Mouse (Mus musculus) CH12.LX (cell line): ENCODE data around the gene Urad. TPM values are rescaled to one million over a fixed set of nuclear protein-coding genes. Genes with fewer than 3 reads are reported as not detected.

Experiments
- DNase-seq: peaks from one replicate; pipeline ENCODE4 v3.0.0-alpha.2; 2013; ENCODE audit errors: extremely low read depth
- H3K27ac ChIP-seq: 2 replicates; pipeline ENCODE4 v1.5.1; 2012; ENCODE audit warnings: low read depth, mild to moderate bottlenecking, control low read depth, moderate library complexity; ENCODE audit not compliant: insufficient read depth
- H3K27me3 ChIP-seq: replicated peaks from 2 replicates; pipeline ENCODE3; 2012; ENCODE audit warnings: inconsistent platforms
- H3K36me3 ChIP-seq, 2 experiments: replicated peaks in 1 of 2; 2 replicates each; pipeline versions ENCODE3 to v1.6.1; 2012; ENCODE audit warnings: inconsistent platforms in 1 of 2, low read length in 1 of 2, mild to moderate bottlenecking in 1 of 2, mixed read lengths in 1 of 2, moderate library complexity in 1 of 2; ENCODE audit not compliant: control insufficient read depth in 1 of 2, insufficient read depth in 1 of 2
- H3K4me1 ChIP-seq, 2 experiments: 2 replicates each; pipeline ENCODE4 v1.6.1; 2012; ENCODE audit warnings: inconsistent platforms in 1 of 2, moderate library complexity in 1 of 2; ENCODE audit not compliant: insufficient read depth in 2 of 2, control insufficient read depth in 1 of 2
- H3K4me2 ChIP-seq: 2 replicates; pipeline ENCODE4 v1.6.1; 2012; ENCODE audit warnings: low read depth, mild to moderate bottlenecking, control low read depth; ENCODE audit not compliant: poor library complexity, insufficient read depth, severe bottlenecking
- H3K4me3 ChIP-seq, 3 experiments: fragments of 150-350 bp in 1 of 3; sonication (generic) in 1 of 3; replicated peaks in 1 of 3; 2 replicates each; pipeline versions ENCODE3 to v1.5.1; 2011 to 2012; ENCODE audit warnings: low read depth in 2 of 3, low read length in 2 of 3, mild to moderate bottlenecking in 2 of 3, moderate library complexity in 2 of 3, control low read depth in 1 of 3, improper control_type of control experiment in 1 of 3, inconsistent platforms in 1 of 3, mixed read lengths in 1 of 3; ENCODE audit not compliant: poor library complexity in 1 of 3
- H3K79me2 ChIP-seq: replicated peaks from 2 replicates; pipeline ENCODE4 v1.6.1; 2012; ENCODE audit warnings: mild to moderate bottlenecking, moderate library complexity; ENCODE audit not compliant: control insufficient read depth, poor library complexity, insufficient read depth, severe bottlenecking; ENCODE audit errors: extremely low read depth
- H3K9ac ChIP-seq: 2 replicates; pipeline ENCODE4 v1.6.1; 2012; ENCODE audit warnings: low read depth, mild to moderate bottlenecking, control low read depth, moderate library complexity; ENCODE audit not compliant: insufficient read depth
- H3K9me3 ChIP-seq: replicated peaks from 2 replicates; pipeline ENCODE3; 2012; ENCODE audit warnings: low read length, inconsistent platforms, mixed read lengths
- CHD1 ChIP-seq: IDR thresholded peaks from 2 replicates; pipeline ENCODE4 v1.6.1; 2012; ENCODE audit warnings: low read depth, low read length, improper control_type of control experiment, inconsistent platforms
- CHD2 ChIP-seq: IDR thresholded peaks from 2 replicates; pipeline ENCODE4 v1.6.1; 2011; ENCODE audit warnings: low read length, improper control_type of control experiment
- CTCF ChIP-seq, 2 experiments: IDR thresholded peaks in 1 of 2; conservative IDR thresholded peaks in 1 of 2; 2 replicates each; pipeline ENCODE4 v1.5.1; 2011 to 2012; ENCODE audit warnings: low read depth in 2 of 2, low read length in 2 of 2, improper control_type of control experiment in 1 of 2, inconsistent platforms in 1 of 2, mild to moderate bottlenecking in 1 of 2, moderate library complexity in 1 of 2
- IRF4 ChIP-seq: IDR thresholded peaks from 2 replicates; pipeline ENCODE4 v1.6.1; 2014; ENCODE audit warnings: low read depth, mild to moderate bottlenecking, inconsistent platforms, low read length, improper control_type of control experiment
- JUN ChIP-seq: IDR thresholded peaks from 2 replicates; pipeline ENCODE4 v1.6.1; 2011; ENCODE audit warnings: low read depth, mild to moderate bottlenecking, low read length, improper control_type of control experiment, moderate library complexity; ENCODE audit not compliant: insufficient read depth
- KAT2A ChIP-seq: IDR thresholded peaks from 2 replicates; pipeline ENCODE4 v1.6.1; 2012; ENCODE audit warnings: low read length, improper control_type of control experiment, inconsistent platforms; ENCODE audit not compliant: insufficient replicate concordance
- MAZ ChIP-seq: IDR thresholded peaks from 2 replicates; pipeline ENCODE4 v1.6.1; 2012; ENCODE audit warnings: low read depth, mild to moderate bottlenecking, inconsistent platforms, low read length, improper control_type of control experiment, moderate library complexity
- MEF2A ChIP-seq: IDR thresholded peaks from 2 replicates; pipeline ENCODE4 v1.6.1; 2014; ENCODE audit warnings: low read depth, mild to moderate bottlenecking, inconsistent platforms, low read length, improper control_type of control experiment, borderline replicate concordance
- MXI1 ChIP-seq: IDR thresholded peaks from 2 replicates; pipeline ENCODE4 v1.6.1; 2011; ENCODE audit warnings: mild to moderate bottlenecking, low read depth, low read length, improper control_type of control experiment
- MYC ChIP-seq: IDR thresholded peaks from 2 replicates; pipeline ENCODE4 v1.6.1; 2011; ENCODE audit warnings: low read depth, mild to moderate bottlenecking, improper control_type of control experiment, low read length
- PAX5 ChIP-seq: IDR thresholded peaks from 2 replicates; pipeline ENCODE4 v1.6.1; 2012; ENCODE audit warnings: low read length, inconsistent platforms, mixed read lengths
- POLR2AphosphoS2 ChIP-seq: IDR thresholded peaks from 2 replicates; pipeline ENCODE4 v1.6.1; 2011; ENCODE audit warnings: low read depth, low read length, improper control_type of control experiment
- RAD21 ChIP-seq: IDR thresholded peaks from 2 replicates; pipeline ENCODE4 v1.6.1; 2011; ENCODE audit warnings: low read depth, mild to moderate bottlenecking, low read length, improper control_type of control experiment, moderate library complexity
- SIN3A ChIP-seq: IDR thresholded peaks from 2 replicates; pipeline ENCODE4 v1.6.1; 2012; ENCODE audit warnings: low read length, improper control_type of control experiment, inconsistent platforms
- SMC3 ChIP-seq: IDR thresholded peaks from 2 replicates; pipeline ENCODE4 v1.6.1; 2011; ENCODE audit warnings: low read depth, low read length, improper control_type of control experiment
- TBP ChIP-seq: conservative IDR thresholded peaks from 2 replicates; pipeline ENCODE4 v1.6.1; 2011; ENCODE audit warnings: low read depth, low read length, improper control_type of control experiment
- UBTF ChIP-seq: IDR thresholded peaks from 2 replicates; pipeline ENCODE4 v1.6.1; 2012; ENCODE audit warnings: low read depth, mild to moderate bottlenecking, inconsistent platforms, low read length, improper control_type of control experiment, moderate library complexity
- USF1 ChIP-seq: IDR thresholded peaks from 2 replicates; pipeline ENCODE4 v1.6.1; 2014; ENCODE audit warnings: low read depth, mild to moderate bottlenecking, inconsistent platforms, low read length, improper control_type of control experiment
- USF2 ChIP-seq: conservative IDR thresholded peaks from 2 replicates; pipeline ENCODE4 v1.6.1; 2011; ENCODE audit warnings: low read depth, low read length, improper control_type of control experiment
- ZC3H11A ChIP-seq: IDR thresholded peaks from 2 replicates; pipeline ENCODE4 v1.6.1; 2012; ENCODE audit warnings: low read depth, mild to moderate bottlenecking, inconsistent platforms, low read length, improper control_type of control experiment
- ZKSCAN1 ChIP-seq: IDR thresholded peaks from 2 replicates; pipeline ENCODE4 v1.6.1; 2012; ENCODE audit warnings: low read depth, inconsistent platforms, low read length, improper control_type of control experiment, borderline replicate concordance
- ZNF384 ChIP-seq: IDR thresholded peaks from 2 replicates; pipeline ENCODE4 v1.6.1; 2012; ENCODE audit warnings: low read depth, low read length, improper control_type of control experiment, inconsistent platforms
- dilution Hi-C: fragments of 300-500 bp; cut with MboI; formaldehyde crosslinking; loops from 2 replicates; pipeline ENCODE4 v1.14.3; 2020; ENCODE audit warnings: low sequenced_read_pairs; ENCODE audit not compliant: extremely low pct_unique_long_range_greater_than_20kb, extremely low pct_ligation_motif_present
- in situ Hi-C: fragments of 300-500 bp; cut with MboI; formaldehyde crosslinking; loops from 3 replicates; pipeline ENCODE4 v1.14.3; 2019; ENCODE audit warnings: low sequenced_read_pairs, low pct_ligation_motif_present, low pct_unique_long_range_greater_than_20kb, mixed read lengths
- polyA plus RNA-seq: library from polyadenylated mRNA; unstranded; fragments of >175 nt; gene quantifications from 2 replicates; pipeline ENCODE4 v1.2.1, GENCODE M21; 2012; ENCODE audit warnings: low read depth; ENCODE audit not compliant: insufficient read length
- total RNA-seq, 2 experiments: library from RNA; depleted of rRNA; stranded (reverse); fragments of 300-350 nt in 1 of 2; fragments of >200 nt in 1 of 2; gene quantifications; 2 replicates each; pipeline ENCODE4 v1.2.3; 2012 to 2014

The Urad gene
- total and polyA plus RNA-seq, 3 experiments, result not detected

DNA sequence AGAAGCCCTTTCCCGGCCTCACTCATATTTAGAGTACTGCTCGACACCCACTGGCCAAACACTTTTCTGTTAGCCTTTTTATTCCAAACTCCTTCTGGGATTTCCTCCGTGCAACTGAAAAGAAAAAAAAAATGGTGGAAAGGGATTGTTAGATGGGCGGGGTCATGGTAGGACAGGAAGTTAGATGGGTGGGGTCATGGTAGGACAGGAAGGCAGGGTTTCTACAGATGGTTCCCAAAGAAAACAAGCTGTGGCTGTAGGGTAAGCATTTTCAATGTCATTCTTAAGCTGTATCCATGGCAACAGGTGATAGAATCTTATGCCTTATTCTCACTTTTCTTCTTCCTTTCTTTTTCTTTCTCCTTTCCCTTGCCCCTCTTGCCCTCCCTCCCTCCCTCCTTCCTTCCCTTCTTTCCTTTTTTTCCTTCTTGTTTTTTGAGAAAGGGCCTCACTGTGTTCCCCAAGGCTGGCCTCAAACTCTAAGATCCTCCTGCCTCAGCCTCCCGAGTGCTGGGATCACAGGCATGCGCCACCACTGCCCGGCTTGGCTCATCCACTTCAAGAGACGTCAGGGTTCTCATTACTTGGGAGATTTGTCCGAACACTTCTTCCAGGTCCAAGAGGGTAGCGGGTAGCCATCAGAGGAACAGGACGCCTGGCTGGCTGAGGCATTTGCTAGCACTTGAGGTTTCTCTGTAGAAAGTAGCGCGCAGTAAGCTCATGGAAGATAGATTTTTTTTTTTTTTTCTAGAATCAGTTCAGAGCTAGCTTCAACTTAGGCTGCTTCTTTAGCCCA lies 34.2 kb upstream of the Urad start:
- in situ Hi-C loops (no loop called here), dilution Hi-C loops (no loop called here)
- no peak for TF ChIP-seq USF2
- Histone ChIP-seq H3K36me3 (no peaks in the 10 kb centered on the region), H3K27me3 (no peaks in the 10 kb centered on the region), H3K4me3 (no peak overlapping the region), H3K9me3 (peaks cover 6% of the 10 kb centered on the region), H3K4me1 (peaks cover 11 to 44% of the 10 kb centered on the region in 2 experiments), H3K27ac (no peak overlapping the region), H3K9ac (no peak overlapping the region), H3K79me2 (no peaks in the 10 kb centered on the region), H3K4me2 (no peak overlapping the region)
- no peak for DNase-seq

DNA sequence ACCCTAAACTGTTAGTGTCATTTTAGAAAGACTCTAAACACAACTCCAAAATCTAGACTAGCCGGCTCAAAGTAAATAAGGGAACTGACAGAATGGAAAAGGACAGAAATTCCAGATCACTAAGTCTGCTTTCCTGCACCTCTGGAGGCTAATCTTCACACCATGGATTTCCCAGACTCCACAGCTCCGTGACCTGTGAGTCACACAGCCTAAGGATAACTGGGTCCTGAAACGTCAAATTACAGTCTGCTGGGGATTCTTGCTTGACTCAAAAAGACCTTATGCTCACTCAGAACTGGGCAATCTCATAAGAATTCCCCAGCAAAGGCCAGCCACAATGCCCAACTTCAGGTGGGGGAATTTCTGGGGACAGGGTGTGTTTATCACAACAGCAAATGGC lies 33.5 kb upstream of the Urad start:
- Histone ChIP-seq H3K4me1 (peaks cover 11 to 47% of the 10 kb centered on the region in 2 experiments), H3K9me3 (peaks cover 5% of the 10 kb centered on the region), H3K4me3 (no peak overlapping the region), H3K79me2 (no peaks in the 10 kb centered on the region), H3K27ac (no peak overlapping the region), H3K36me3 (no peaks in the 10 kb centered on the region), H3K27me3 (no peaks in the 10 kb centered on the region), H3K9ac (no peak overlapping the region), H3K4me2 (no peak overlapping the region)
- dilution Hi-C loops, result no loop called here
- in situ Hi-C loops, result no loop called here
- no peak for TF ChIP-seq UBTF
- TF ChIP-seq RAD21, result no peak
- TF ChIP-seq SMC3, result no peak
- no peak for TF ChIP-seq POLR2AphosphoS2
- TF ChIP-seq KAT2A, result no peak
- no peak for TF ChIP-seq IRF4
- no peak for TF ChIP-seq MEF2A
- no peak for TF ChIP-seq SIN3A
- TF ChIP-seq CHD1, result no peak
- TF ChIP-seq USF2, result no peak
- DNase-seq, result no peak

DNA sequence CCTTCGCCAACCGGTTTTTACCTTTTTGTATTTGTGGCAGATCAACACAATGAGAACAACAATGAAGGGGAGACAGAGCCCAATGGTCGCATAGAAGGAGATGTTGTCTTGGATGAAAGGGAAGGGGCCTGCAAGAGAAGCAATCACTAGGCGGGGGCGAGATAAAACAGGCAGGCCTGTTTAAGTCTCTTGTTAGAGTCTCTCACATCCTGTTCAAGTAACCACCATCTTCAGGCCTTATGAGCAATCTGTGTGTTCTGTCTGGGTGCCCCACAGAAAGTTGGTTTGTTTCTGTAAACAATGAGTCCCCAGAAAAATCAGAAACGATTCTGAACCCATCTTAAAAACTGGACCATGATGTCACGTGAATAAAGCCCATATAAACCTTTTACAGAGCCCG lies 32.7 kb upstream of the Urad start:
- in situ Hi-C loops (no loop called here), dilution Hi-C loops (no loop called here)

More for the DNA sequence above, 32.7 kb upstream of the Urad start:
- no peaks in the 10 kb centered on the region for H3K36me3 ChIP-seq
- H3K27ac ChIP-seq, result no peak overlapping the region
- H3K9me3 ChIP-seq, result peaks cover 4% of the 10 kb centered on the region
- no peaks in the 10 kb centered on the region for H3K27me3 ChIP-seq
- H3K4me2 ChIP-seq, result no peak overlapping the region
- H3K4me3 ChIP-seq, result no peak overlapping the region
- H3K4me1 ChIP-seq, result peaks cover 11 to 48% of the 10 kb centered on the region in 2 experiments
- TF ChIP-seq MXI1 (no peak), TBP (no peak), CTCF (conservative IDR thresholded peaks at IDR 0.05 in 1 of 2, IDR thresholded peaks at IDR 0.05 in 1 of 2; ENCODE audit: low read depth in 2 of 2, low read length in 2 of 2) (no peak), ZKSCAN1 (no peak), SIN3A (no peak), CHD2 (no peak), MYC (no peak), RAD21 (no peak), JUN (no peak), ZNF384 (no peak), MAZ (no peak), ZC3H11A (no peak), USF1 (no peak), POLR2AphosphoS2 (no peak), PAX5 (no peak)
- H3K79me2 ChIP-seq, result no peaks in the 10 kb centered on the region
- no peak for DNase-seq
- no peak overlapping the region for H3K9ac ChIP-seq
